Mouse (Mus musculus) testis, adult 2 months (tissue): ENCODE measurements at regions not wholly inside any gene's neighbourhood (a gene's known extent, or its start where the extent isn't known, plus 50 kb on each side); places are given as distances from the start of the nearest gene placed in this dataset.

ENCODE experiments used
- CTCF ChIP-seq: fragments of 200-500 bp; IDR thresholded peaks from 2 replicates; pipeline ENCODE4 v1.5.1; 2012; ENCODE audit warnings: low read depth, mild to moderate bottlenecking, inconsistent platforms, low read length, moderate library complexity; ENCODE audit not compliant: control insufficient read depth, insufficient read depth, insufficient replicate concordance
- POLR2A ChIP-seq: fragments of 200-500 bp; IDR thresholded peaks from 2 replicates; pipeline ENCODE4 v1.6.1; 2012; ENCODE audit warnings: low read depth, mild to moderate bottlenecking, inconsistent platforms, low read length, moderate library complexity; ENCODE audit not compliant: control insufficient read depth

DNA sequence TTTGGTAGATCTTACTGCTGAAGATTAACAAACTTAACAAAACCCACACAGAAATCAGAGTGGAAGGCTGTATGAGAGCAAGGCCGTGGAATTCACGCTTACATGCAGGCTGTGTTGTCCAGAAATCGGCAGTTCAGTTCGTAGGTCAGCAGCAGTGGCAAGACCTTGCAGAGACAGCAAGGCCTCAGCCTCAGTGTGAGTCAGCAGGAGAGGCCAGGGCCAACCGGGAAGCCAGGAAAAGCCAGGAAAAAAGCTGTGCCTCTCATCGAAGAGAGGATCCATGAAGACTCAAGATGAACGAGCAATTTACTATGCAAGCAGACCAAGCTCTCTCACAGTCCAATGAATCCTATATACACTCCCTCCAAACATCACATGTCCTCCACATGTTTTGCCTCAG is 103.4 kb upstream of the 1700021F07Rik start:
- TF ChIP-seq CTCF, result no peak
- no peak for TF ChIP-seq POLR2A
